Mouse (Mus musculus) CH12.LX (cell line): ENCODE results near the gene Dcdc2b. TPM values are rescaled to one million over a fixed set of nuclear protein-coding genes. Genes with fewer than 3 reads are reported as not detected.
A peak's percentile ranks its signal among the peaks of the same experiment; 100 is the strongest.

Experiments
- DNase-seq: peaks from one replicate; pipeline ENCODE4 v3.0.0-alpha.2; 2013; ENCODE audit errors: extremely low read depth
- H3K27ac ChIP-seq: 2 replicates; pipeline ENCODE4 v1.5.1; 2012; ENCODE audit warnings: low read depth, mild to moderate bottlenecking, control low read depth, moderate library complexity; ENCODE audit not compliant: insufficient read depth
- H3K27me3 ChIP-seq: replicated peaks from 2 replicates; pipeline ENCODE3; 2012; ENCODE audit warnings: inconsistent platforms
- H3K36me3 ChIP-seq, 2 experiments: replicated peaks in 1 of 2; 2 replicates each; pipeline versions ENCODE3 to v1.6.1; 2012; ENCODE audit warnings: inconsistent platforms in 1 of 2, low read length in 1 of 2, mild to moderate bottlenecking in 1 of 2, mixed read lengths in 1 of 2, moderate library complexity in 1 of 2; ENCODE audit not compliant: control insufficient read depth in 1 of 2, insufficient read depth in 1 of 2
- H3K4me1 ChIP-seq, 2 experiments: 2 replicates each; pipeline ENCODE4 v1.6.1; 2012; ENCODE audit warnings: inconsistent platforms in 1 of 2, moderate library complexity in 1 of 2; ENCODE audit not compliant: insufficient read depth in 2 of 2, control insufficient read depth in 1 of 2
- H3K4me2 ChIP-seq: 2 replicates; pipeline ENCODE4 v1.6.1; 2012; ENCODE audit warnings: low read depth, mild to moderate bottlenecking, control low read depth; ENCODE audit not compliant: poor library complexity, insufficient read depth, severe bottlenecking
- H3K4me3 ChIP-seq, 3 experiments: fragments of 150-350 bp in 1 of 3; sonication (generic) in 1 of 3; replicated peaks in 1 of 3; 2 replicates each; pipeline versions ENCODE3 to v1.5.1; 2011 to 2012; ENCODE audit warnings: low read depth in 2 of 3, low read length in 2 of 3, mild to moderate bottlenecking in 2 of 3, moderate library complexity in 2 of 3, control low read depth in 1 of 3, improper control_type of control experiment in 1 of 3, inconsistent platforms in 1 of 3, mixed read lengths in 1 of 3; ENCODE audit not compliant: poor library complexity in 1 of 3
- H3K79me2 ChIP-seq: replicated peaks from 2 replicates; pipeline ENCODE4 v1.6.1; 2012; ENCODE audit warnings: mild to moderate bottlenecking, moderate library complexity; ENCODE audit not compliant: control insufficient read depth, poor library complexity, insufficient read depth, severe bottlenecking; ENCODE audit errors: extremely low read depth
- H3K9ac ChIP-seq: 2 replicates; pipeline ENCODE4 v1.6.1; 2012; ENCODE audit warnings: low read depth, mild to moderate bottlenecking, control low read depth, moderate library complexity; ENCODE audit not compliant: insufficient read depth
- H3K9me3 ChIP-seq: replicated peaks from 2 replicates; pipeline ENCODE3; 2012; ENCODE audit warnings: low read length, inconsistent platforms, mixed read lengths
- BHLHE40 ChIP-seq: IDR thresholded peaks from 2 replicates; pipeline ENCODE4 v1.6.1; 2011; ENCODE audit warnings: mild to moderate bottlenecking, low read depth, low read length, improper control_type of control experiment
- CHD2 ChIP-seq: IDR thresholded peaks from 2 replicates; pipeline ENCODE4 v1.6.1; 2011; ENCODE audit warnings: low read length, improper control_type of control experiment
- CTCF ChIP-seq, 2 experiments: IDR thresholded peaks in 1 of 2; conservative IDR thresholded peaks in 1 of 2; 2 replicates each; pipeline ENCODE4 v1.5.1; 2011 to 2012; ENCODE audit warnings: low read depth in 2 of 2, low read length in 2 of 2, improper control_type of control experiment in 1 of 2, inconsistent platforms in 1 of 2, mild to moderate bottlenecking in 1 of 2, moderate library complexity in 1 of 2
- E2F4 ChIP-seq: IDR thresholded peaks from 2 replicates; pipeline ENCODE4 v1.6.1; 2011; ENCODE audit warnings: low read depth, low read length, improper control_type of control experiment; ENCODE audit not compliant: insufficient replicate concordance
- ELF1 ChIP-seq: IDR thresholded peaks from 2 replicates; pipeline ENCODE4 v1.6.1; 2014; ENCODE audit warnings: low read depth, mild to moderate bottlenecking, inconsistent platforms, low read length, improper control_type of control experiment
- EP300 ChIP-seq: IDR thresholded peaks from 2 replicates; pipeline ENCODE4 v1.6.1; 2011; ENCODE audit warnings: low read length, improper control_type of control experiment
- ETS1 ChIP-seq: conservative IDR thresholded peaks from 2 replicates; pipeline ENCODE4 v1.6.1; 2012; ENCODE audit warnings: low read depth, mild to moderate bottlenecking, inconsistent platforms, low read length, improper control_type of control experiment, moderate library complexity
- GABPA ChIP-seq: IDR thresholded peaks from 2 replicates; pipeline ENCODE4 v1.6.1; 2012; ENCODE audit warnings: low read depth, low read length, improper control_type of control experiment, inconsistent platforms; ENCODE audit not compliant: insufficient replicate concordance
- IRF4 ChIP-seq: IDR thresholded peaks from 2 replicates; pipeline ENCODE4 v1.6.1; 2014; ENCODE audit warnings: low read depth, mild to moderate bottlenecking, inconsistent platforms, low read length, improper control_type of control experiment
- JUN ChIP-seq: IDR thresholded peaks from 2 replicates; pipeline ENCODE4 v1.6.1; 2011; ENCODE audit warnings: low read depth, mild to moderate bottlenecking, low read length, improper control_type of control experiment, moderate library complexity; ENCODE audit not compliant: insufficient read depth
- KAT2A ChIP-seq: IDR thresholded peaks from 2 replicates; pipeline ENCODE4 v1.6.1; 2012; ENCODE audit warnings: low read length, improper control_type of control experiment, inconsistent platforms; ENCODE audit not compliant: insufficient replicate concordance
- MAFK ChIP-seq: IDR thresholded peaks from 2 replicates; pipeline ENCODE4 v1.6.1; 2011; ENCODE audit warnings: low read length, improper control_type of control experiment; ENCODE audit not compliant: insufficient replicate concordance
- MAX ChIP-seq: IDR thresholded peaks from 2 replicates; pipeline ENCODE4 v1.6.1; 2011; ENCODE audit warnings: low read length, improper control_type of control experiment
- MEF2A ChIP-seq: IDR thresholded peaks from 2 replicates; pipeline ENCODE4 v1.6.1; 2014; ENCODE audit warnings: low read depth, mild to moderate bottlenecking, inconsistent platforms, low read length, improper control_type of control experiment, borderline replicate concordance
- MXI1 ChIP-seq: IDR thresholded peaks from 2 replicates; pipeline ENCODE4 v1.6.1; 2011; ENCODE audit warnings: mild to moderate bottlenecking, low read depth, low read length, improper control_type of control experiment
- NELFE ChIP-seq: IDR thresholded peaks from 2 replicates; pipeline ENCODE4 v1.6.1; 2011; ENCODE audit warnings: low read depth, low read length, improper control_type of control experiment
- POLR2A ChIP-seq: IDR thresholded peaks from 2 replicates; pipeline ENCODE4 v1.6.1; 2011; ENCODE audit warnings: low read depth, mild to moderate bottlenecking, improper control_type of control experiment, low read length
- POLR2AphosphoS2 ChIP-seq: IDR thresholded peaks from 2 replicates; pipeline ENCODE4 v1.6.1; 2011; ENCODE audit warnings: low read depth, low read length, improper control_type of control experiment
- RAD21 ChIP-seq: IDR thresholded peaks from 2 replicates; pipeline ENCODE4 v1.6.1; 2011; ENCODE audit warnings: low read depth, mild to moderate bottlenecking, low read length, improper control_type of control experiment, moderate library complexity
- RCOR1 ChIP-seq: conservative IDR thresholded peaks from 2 replicates; pipeline ENCODE4 v1.6.1; 2012; ENCODE audit warnings: low read depth, mild to moderate bottlenecking, inconsistent platforms, low read length, improper control_type of control experiment
- SIN3A ChIP-seq: IDR thresholded peaks from 2 replicates; pipeline ENCODE4 v1.6.1; 2012; ENCODE audit warnings: low read length, improper control_type of control experiment, inconsistent platforms
- SMC3 ChIP-seq: IDR thresholded peaks from 2 replicates; pipeline ENCODE4 v1.6.1; 2011; ENCODE audit warnings: low read depth, low read length, improper control_type of control experiment
- TBP ChIP-seq: conservative IDR thresholded peaks from 2 replicates; pipeline ENCODE4 v1.6.1; 2011; ENCODE audit warnings: low read depth, low read length, improper control_type of control experiment
- TCF12 ChIP-seq: IDR thresholded peaks from 2 replicates; pipeline ENCODE4 v1.6.1; 2014; ENCODE audit warnings: low read depth, mild to moderate bottlenecking, inconsistent platforms, low read length, improper control_type of control experiment
- USF1 ChIP-seq: IDR thresholded peaks from 2 replicates; pipeline ENCODE4 v1.6.1; 2014; ENCODE audit warnings: low read depth, mild to moderate bottlenecking, inconsistent platforms, low read length, improper control_type of control experiment
- USF2 ChIP-seq: conservative IDR thresholded peaks from 2 replicates; pipeline ENCODE4 v1.6.1; 2011; ENCODE audit warnings: low read depth, low read length, improper control_type of control experiment
- ZC3H11A ChIP-seq: IDR thresholded peaks from 2 replicates; pipeline ENCODE4 v1.6.1; 2012; ENCODE audit warnings: low read depth, mild to moderate bottlenecking, inconsistent platforms, low read length, improper control_type of control experiment
- ZKSCAN1 ChIP-seq: IDR thresholded peaks from 2 replicates; pipeline ENCODE4 v1.6.1; 2012; ENCODE audit warnings: low read depth, inconsistent platforms, low read length, improper control_type of control experiment, borderline replicate concordance
- ZMIZ1 ChIP-seq: IDR thresholded peaks from 2 replicates; pipeline ENCODE4 v1.6.1; 2012; ENCODE audit warnings: low read depth, mild to moderate bottlenecking, inconsistent platforms, low read length, improper control_type of control experiment
- dilution Hi-C: fragments of 300-500 bp; cut with MboI; formaldehyde crosslinking; loops from 2 replicates; pipeline ENCODE4 v1.14.3; 2020; ENCODE audit warnings: low sequenced_read_pairs; ENCODE audit not compliant: extremely low pct_unique_long_range_greater_than_20kb, extremely low pct_ligation_motif_present
- in situ Hi-C: fragments of 300-500 bp; cut with MboI; formaldehyde crosslinking; loops from 3 replicates; pipeline ENCODE4 v1.14.3; 2019; ENCODE audit warnings: low sequenced_read_pairs, low pct_ligation_motif_present, low pct_unique_long_range_greater_than_20kb, mixed read lengths
- polyA plus RNA-seq: library from polyadenylated mRNA; unstranded; fragments of >175 nt; gene quantifications from 2 replicates; pipeline ENCODE4 v1.2.1, GENCODE M21; 2012; ENCODE audit warnings: low read depth; ENCODE audit not compliant: insufficient read length
- total RNA-seq, 2 experiments: library from RNA; depleted of rRNA; stranded (reverse); fragments of 300-350 nt in 1 of 2; fragments of >200 nt in 1 of 2; gene quantifications; 2 replicates each; pipeline ENCODE4 v1.2.3; 2012 to 2014

Gene Dcdc2b
- total and polyA plus RNA-seq, 3 experiments, result 0.66 to 1.6 TPM; not detected in 1

DNA sequence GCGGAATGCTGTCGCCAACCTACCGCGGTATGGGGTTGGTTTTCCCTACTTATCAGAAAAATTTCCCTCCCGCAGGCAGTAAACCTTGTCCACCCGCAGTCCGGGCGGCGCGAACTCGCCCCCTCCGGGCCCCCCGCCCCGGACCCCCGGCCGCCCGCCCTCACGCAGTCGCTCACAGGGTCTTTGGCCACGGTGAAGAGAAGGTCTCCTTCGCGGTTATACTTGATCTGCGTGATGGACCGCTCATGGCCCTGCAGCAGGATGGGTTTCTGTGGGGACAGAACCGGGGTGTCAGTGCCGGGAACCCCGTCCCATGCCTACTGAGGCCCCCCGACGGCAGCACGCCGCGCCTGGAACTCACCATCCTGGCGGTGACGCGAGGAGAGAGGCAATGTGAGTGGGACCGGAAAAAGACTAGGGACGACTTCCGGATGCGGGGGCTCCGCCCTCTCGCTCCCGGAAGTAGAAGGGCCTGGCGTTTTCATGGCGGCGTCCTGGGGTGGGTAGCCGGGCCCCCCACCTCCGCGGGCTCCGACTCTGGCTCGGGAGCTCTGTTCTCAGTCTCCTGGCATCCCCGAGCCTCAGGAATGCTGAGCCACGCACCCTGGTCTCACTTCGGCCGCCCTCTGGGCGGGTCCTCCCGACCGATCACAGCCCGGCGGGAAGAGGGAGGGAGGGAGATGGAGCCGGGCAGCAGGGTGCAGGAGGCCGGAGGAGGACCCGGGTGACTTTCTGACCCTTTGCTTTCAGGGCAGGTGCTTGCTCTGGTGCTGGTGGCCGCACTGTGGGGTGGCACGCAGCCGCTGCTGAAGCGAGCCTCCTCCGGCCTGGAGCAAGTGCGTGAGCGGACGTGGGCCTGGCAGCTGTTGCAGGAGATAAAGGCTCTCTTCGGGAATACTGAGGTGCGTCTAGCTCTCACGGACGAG lies 13.6 kb downstream of the Dcdc2b start, which contains the start of the genes Eif3i and Tmem234 (continued):
- TF ChIP-seq MEF2A (0 out of 2 replicates have a peak, but pooled peaks have one; percentile 29), CTCF (conservative IDR thresholded peaks at IDR 0.05 in 1 of 2, IDR thresholded peaks at IDR 0.05 in 1 of 2; ENCODE audit: low read depth in 2 of 2, low read length in 2 of 2) (peak in 1 of 2 experiments; percentile 19; a peak in 1 of 4 replicates), POLR2A (peak; percentile 89), USF2 (no peak), RAD21 (no peak), POLR2AphosphoS2 (peak; percentile 33; the same call in 1 of the 2 replicates), TBP (peak; percentile 79), TCF12 (peak; percentile 89; the same call in 1 of the 2 replicates), E2F4 (no peak), MXI1 (peak; percentile 92), USF1 (no peak), IRF4 (peak; percentile 48), ELF1 (peak; percentile 97), SMC3 (peak; percentile 18; the same call in 1 of the 2 replicates), CHD2 (peak; percentile 67; the same call in 1 of the 2 replicates), ZC3H11A (no peak), GABPA (no peak; the same call in 1 of the 2 replicates), KAT2A (peak; percentile 77; the same call in 1 of the 2 replicates)

DNA sequence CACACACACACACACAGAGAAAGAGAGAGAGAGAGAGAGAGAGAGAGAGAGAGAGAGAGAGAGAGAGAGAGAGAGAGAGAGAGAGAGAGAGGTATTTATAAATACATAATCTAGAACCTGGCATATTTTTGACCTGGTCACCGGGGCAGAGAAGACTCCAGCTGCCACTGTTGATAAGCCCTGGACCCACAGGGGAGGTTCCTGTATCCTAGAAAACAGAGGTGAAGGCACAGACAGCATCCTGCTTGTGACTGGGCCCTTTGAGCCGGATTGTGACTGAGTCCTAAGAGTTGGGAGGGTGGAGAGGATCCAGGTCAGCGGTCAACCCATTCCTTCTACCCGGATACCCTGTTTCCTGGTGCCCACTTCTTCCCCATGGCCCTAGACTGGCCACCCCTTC lies 25.2 kb downstream of the Dcdc2b start:
- dilution Hi-C loops (no loop called here), in situ Hi-C loops (no loop called here)
- Histone ChIP-seq H3K36me3 (peaks cover 34 to 63% of the 10 kb centered on the region in 2 experiments), H3K9me3 (no peaks in the 10 kb centered on the region), H3K4me2 (no peak overlapping the region), H3K4me1 (peaks cover 4 to 30% of the 10 kb centered on the region in 2 experiments; a peak in 2 of 4 replicates), H3K4me3 (no peak overlapping the region), H3K27me3 (no peaks in the 10 kb centered on the region), H3K79me2 (peaks cover 8% of the 10 kb centered on the region), H3K27ac (no peak overlapping the region), H3K9ac (no peak overlapping the region)
- DNase-seq, result no peak
- no peak for TF ChIP-seq JUN
- TF ChIP-seq SIN3A, result no peak
- TF ChIP-seq ZKSCAN1, result no peak
- TF ChIP-seq USF2, result no peak
- TF ChIP-seq MXI1, result no peak
- TF ChIP-seq RAD21, result no peak
- TF ChIP-seq CTCF (conservative IDR thresholded peaks at IDR 0.05 in 1 of 2, IDR thresholded peaks at IDR 0.05 in 1 of 2; ENCODE audit: low read depth in 2 of 2, low read length in 2 of 2), result no peak
- TF ChIP-seq MAX, result no peak
- no peak for TF ChIP-seq ETS1
- TF ChIP-seq ELF1, result no peak
- TF ChIP-seq USF1, result no peak
- no peak for TF ChIP-seq POLR2A
- TF ChIP-seq EP300, result no peak
- TF ChIP-seq SMC3, result no peak
- no peak for TF ChIP-seq MAFK
- TF ChIP-seq TCF12, result no peak
- TF ChIP-seq RCOR1, result no peak
- TF ChIP-seq NELFE, result no peak
- TF ChIP-seq ZMIZ1, result no peak
- no peak for TF ChIP-seq BHLHE40
